Mouse (Mus musculus) lung, postnatal 4 days (tissue): ENCODE data around the gene Zfp784.

Experiments
- DNase-seq, 2 experiments: peaks; one replicate each; pipeline ENCODE4 v3.0.0; 2021

Zfp784 gene

GRCm38 (mm10) chr7:5057381-5057780 lies 19.1 kb upstream of the Zfp784 start:
- no peak for DNase-seq

GRCm38 (mm10) chr7:5056651-5057263 lies 18.5 kb upstream of the Zfp784 start:
- peak in 1 of 2 experiments; percentile 29 for DNase-seq

- DNase-seq, result no peak
Measured at GRCm38 (mm10) chr7:5053456-5054179, 15.4 kb upstream of the Zfp784 start.

- peak in 1 of 2 experiments; percentile 37 for DNase-seq
Measured at GRCm38 (mm10) chr7:5052931-5053343, 14.7 kb upstream of the Zfp784 start.

- no peak for DNase-seq
Measured at GRCm38 (mm10) chr7:5052438-5052837, 14.2 kb upstream of the Zfp784 start.

- peak; percentile 88 to 90 for DNase-seq
Measured at GRCm38 (mm10) chr7:5051193-5052192, 13.2 kb upstream of the Zfp784 start, which contains the start of gene Zfp580. Gene Zfp580 (plus strand): TSS chr7:5051538.

- peak in 1 of 2 experiments; percentile 53 for DNase-seq
Measured at GRCm38 (mm10) chr7:5047313-5047712, 9.1 kb upstream of the Zfp784 start.

- DNase-seq, result no peak
Measured at GRCm38 (mm10) chr7:5046112-5046511, 7.9 kb upstream of the Zfp784 start.

- DNase-seq, result no peak
Measured at GRCm38 (mm10) chr7:5044981-5045380, 6.7 kb upstream of the Zfp784 start.

GRCm38 (mm10) chr7:5038940-5039339 lies 694 bp upstream of the Zfp784 start:
- no peak for DNase-seq

- no peak for DNase-seq
Measured at GRCm38 (mm10) chr7:5037467-5037866, 779 bp downstream of the Zfp784 start.

- no peak for DNase-seq
Measured at GRCm38 (mm10) chr7:5037026-5037425, 1.2 kb downstream of the Zfp784 start.

- no peak for DNase-seq
Measured at GRCm38 (mm10) chr7:5036136-5036535, 2.1 kb downstream of the Zfp784 start.

GRCm38 (mm10) chr7:5035628-5036027 lies 2.6 kb downstream of the Zfp784 start:
- DNase-seq, result no peak

GRCm38 (mm10) chr7:5033818-5034217 lies 4.4 kb downstream of the Zfp784 start, which contains the start of gene 4632433K11Rik:
Gene 4632433K11Rik (plus strand): TSS chr7:5034118.
- no peak for DNase-seq

GRCm38 (mm10) chr7:5031496-5031895 lies 6.8 kb downstream of the Zfp784 start:
- DNase-seq, result no peak

- no peak for DNase-seq
Measured at GRCm38 (mm10) chr7:5030554-5031275, 7.5 kb downstream of the Zfp784 start.

GRCm38 (mm10) chr7:5029946-5030345 lies 8.3 kb downstream of the Zfp784 start:
- DNase-seq, result no peak

- DNase-seq, result no peak
Measured at GRCm38 (mm10) chr7:5029543-5029942, 8.7 kb downstream of the Zfp784 start.

GRCm38 (mm10) chr7:5021197-5021596 lies 17.0 kb downstream of the Zfp784 start:
- DNase-seq, result no peak

- no peak for DNase-seq
Measured at GRCm38 (mm10) chr7:5020685-5021084, 17.6 kb downstream of the Zfp784 start.

- DNase-seq, result peak; percentile 99 to 100
Measured at GRCm38 (mm10) chr7:5020000-5020681, 18.1 kb downstream of the Zfp784 start, which contains the start of the genes Zfp865 and Ccdc106. Gene Zfp865 (plus strand): TSS chr7:5020376. Gene Ccdc106 (plus strand): TSS chr7:5020553.
